Mouse (Mus musculus) embryonic facial prominence, embryonic 13.5 days (tissue): ENCODE results near the gene Ticrr. TPM values are rescaled to one million over a fixed set of nuclear protein-coding genes. Genes with fewer than 3 reads are reported as not detected.

Experiments
- ATAC-seq: fragments of 200-750 bp; cut with Nextera tagmentation; 2 replicates; pipeline ENCODE4 v1.8.0; 2017; ENCODE audit warnings: low read depth; ENCODE audit not compliant: insufficient number of reproducible peaks, insufficient read depth, low FRiP score, low TSS enrichment
- H3K27ac ChIP-seq: fragments of 300-500 bp; sonication (generic); 2 replicates; pipeline ENCODE4 v1.5.1; 2015; ENCODE audit warnings: moderate library complexity, mild to moderate bottlenecking, inconsistent platforms
- H3K27me3 ChIP-seq: fragments of 300-500 bp; sonication (generic); 2 replicates; pipeline ENCODE4 v1.6.1; 2015; ENCODE audit warnings: mild to moderate bottlenecking, inconsistent platforms
- H3K36me3 ChIP-seq: fragments of 300-500 bp; sonication (generic); 2 replicates; pipeline ENCODE4 v1.6.1; 2015; ENCODE audit warnings: mild to moderate bottlenecking, inconsistent platforms
- H3K4me1 ChIP-seq: fragments of 300-500 bp; sonication (generic); 2 replicates; pipeline ENCODE4 v1.6.1; 2015; ENCODE audit warnings: inconsistent platforms
- H3K4me2 ChIP-seq: fragments of 300-500 bp; sonication (generic); 2 replicates; pipeline ENCODE4 v1.6.1; 2015; ENCODE audit warnings: moderate library complexity, mild to moderate bottlenecking, inconsistent platforms
- H3K4me3 ChIP-seq: fragments of 300-500 bp; sonication (generic); 2 replicates; pipeline ENCODE4 v1.5.1; 2015; ENCODE audit warnings: mild to moderate bottlenecking, inconsistent platforms
- H3K9ac ChIP-seq: fragments of 300-500 bp; sonication (generic); 2 replicates; pipeline ENCODE4 v1.6.1; 2015; ENCODE audit warnings: mild to moderate bottlenecking, inconsistent platforms
- H3K9me3 ChIP-seq: fragments of 300-500 bp; sonication (generic); 2 replicates; pipeline ENCODE4 v1.6.1; 2016; ENCODE audit warnings: inconsistent platforms
- WGBS: fragments of 180-500 bp; shearing (Covaris S2); methylation state at CpG from one replicate; pipeline ENCODE4 v1.1.7; 2015; ENCODE audit warnings: mixed read lengths; 5-methylcytosine and 5-hydroxymethylcytosine counted together
- polyA plus RNA-seq: library from polyadenylated mRNA; unstranded; fragments of >200 nt; fragmentation: Nextera tagmentation; extraction: Ambion mirVana; gene quantifications from 2 replicates; pipeline ENCODE4 v1.2.1, GENCODE M21; 2015

Gene Ticrr
- polyA plus RNA-seq, 1 experiment from 2014 or later, result 10.2 TPM

DNA sequence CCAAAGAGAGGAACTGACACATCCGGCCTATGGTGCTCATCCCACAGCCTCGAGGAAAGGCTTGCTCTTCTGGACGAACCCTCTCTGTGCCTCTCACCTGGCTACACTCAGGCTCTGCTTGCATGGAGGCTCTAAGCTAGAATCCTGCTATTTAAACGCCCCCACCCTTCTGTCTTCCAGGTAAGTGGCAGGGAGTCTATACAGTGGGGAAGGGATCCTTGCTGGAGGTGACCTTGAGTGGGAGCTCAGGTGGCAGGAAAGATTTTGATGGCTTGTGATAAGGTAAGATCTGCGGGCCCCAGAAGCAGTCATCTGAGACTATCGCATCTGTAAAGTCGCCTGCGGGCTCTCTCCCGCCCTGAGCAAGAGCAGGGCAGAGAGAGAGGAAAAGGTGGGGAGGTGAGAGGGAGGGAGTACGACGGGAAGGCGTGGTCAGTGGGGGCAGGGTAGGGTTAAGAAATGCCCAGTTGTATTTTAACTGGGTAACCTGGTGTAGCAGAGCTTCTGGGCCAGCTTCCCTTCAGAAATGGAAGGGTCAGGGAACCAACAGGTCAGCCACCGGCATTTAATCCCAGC is 28.1 kb upstream of the Ticrr start:
- H3K9me3 ChIP-seq, result no peaks in the 10 kb centered on the region
- H3K27ac ChIP-seq, result no peak overlapping the region
- no peak overlapping the region for H3K4me3 ChIP-seq
- no peak overlapping the region for H3K4me2 ChIP-seq
- no peaks in the 10 kb centered on the region for H3K36me3 ChIP-seq
- no peak for ATAC-seq
- no peak overlapping the region for H3K9ac ChIP-seq
- H3K4me1 ChIP-seq, result no peaks in the 10 kb centered on the region
- H3K27me3 ChIP-seq, result peaks cover 5% of the 10 kb centered on the region
- 14% methylated on average over 13 of the region's 13 CpGs for WGBS

DNA sequence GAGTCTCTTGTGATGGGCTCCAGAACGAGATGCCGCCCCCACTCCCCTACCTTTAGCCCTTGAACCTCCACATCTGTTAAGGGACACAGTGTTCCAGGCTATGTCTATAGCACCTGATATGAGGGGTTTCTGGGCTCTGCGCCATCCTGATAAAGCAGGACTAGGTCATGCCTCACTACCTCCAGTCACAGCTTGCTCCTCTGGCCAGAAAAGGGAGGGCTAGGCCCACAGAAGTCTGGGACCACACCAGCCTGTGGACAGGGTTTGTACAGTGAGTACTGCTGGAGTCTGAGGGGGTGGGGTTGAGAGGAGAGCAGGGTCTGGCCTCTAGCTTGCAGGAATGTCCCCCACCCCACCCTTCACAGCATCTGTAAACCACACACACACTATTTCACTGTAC is 12.8 kb upstream of the Ticrr start:
- no peaks in the 10 kb centered on the region for H3K36me3 ChIP-seq
- H3K9ac ChIP-seq, result no peak overlapping the region
- H3K4me1 ChIP-seq, result no peaks in the 10 kb centered on the region
- H3K27me3 ChIP-seq, result no peaks in the 10 kb centered on the region
- peak; percentile 62; the same call in 1 of the 2 replicates for ATAC-seq
- H3K9me3 ChIP-seq, result no peaks in the 10 kb centered on the region
- H3K4me2 ChIP-seq, result no peak overlapping the region
- 72% methylated on average over 3 of the region's 3 CpGs for WGBS
- no peak overlapping the region for H3K27ac ChIP-seq
- H3K4me3 ChIP-seq, result no peak overlapping the region

DNA sequence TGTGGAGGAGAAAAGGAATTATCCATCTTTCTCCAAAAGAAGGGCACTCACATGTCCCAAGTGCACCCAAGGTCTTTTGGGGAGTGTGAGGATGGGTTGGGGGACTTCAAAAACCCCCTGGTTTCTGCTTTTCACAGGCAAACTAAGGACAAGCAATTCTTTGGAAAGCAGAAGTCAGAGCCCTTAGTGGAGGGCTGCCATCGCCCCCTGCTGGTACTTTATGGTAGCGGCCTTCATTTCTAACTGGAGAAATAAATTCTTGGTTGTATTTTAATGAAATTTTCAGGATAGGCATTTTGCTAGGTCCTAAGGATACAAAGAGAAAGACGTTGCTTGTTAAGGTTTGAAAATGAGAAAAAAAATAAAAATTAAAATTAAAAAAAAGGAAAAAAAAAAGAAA is 11.0 kb upstream of the Ticrr start:
- Histone ChIP-seq H3K4me3 (no peak overlapping the region), H3K9me3 (no peaks in the 10 kb centered on the region), H3K27me3 (no peaks in the 10 kb centered on the region), H3K27ac (no peak overlapping the region), H3K36me3 (no peaks in the 10 kb centered on the region), H3K4me1 (no peaks in the 10 kb centered on the region), H3K9ac (no peak overlapping the region), H3K4me2 (no peak overlapping the region)
- ATAC-seq, result no peak
- WGBS, result 6% methylated on average over 3 of the region's 3 CpGs

DNA sequence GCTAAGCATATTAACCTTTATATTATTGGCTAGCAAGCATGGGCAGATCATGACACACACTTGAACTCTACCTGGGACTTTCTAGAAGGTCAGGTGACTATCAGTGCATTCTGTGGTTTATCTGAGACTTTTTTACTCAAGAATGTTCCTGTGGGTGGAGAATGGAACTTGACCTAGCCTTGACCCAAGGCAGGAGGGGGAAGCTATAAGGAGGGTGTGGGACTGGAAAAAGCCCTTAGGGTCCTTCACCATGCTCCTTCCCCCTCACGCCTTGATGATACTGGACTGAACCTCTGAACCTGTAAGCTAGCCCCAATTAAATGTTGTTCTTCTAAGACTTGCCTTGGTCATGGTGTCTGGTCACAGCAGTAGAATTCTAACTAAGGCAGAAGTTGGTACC is 5.8 kb upstream of the Ticrr start:
- 65% methylated on average over 1 of the region's 1 CpGs for WGBS
- Histone ChIP-seq H3K27ac (no peak overlapping the region), H3K9me3 (no peaks in the 10 kb centered on the region), H3K36me3 (no peaks in the 10 kb centered on the region), H3K9ac (no peak overlapping the region), H3K4me2 (no peak overlapping the region), H3K4me1 (peaks cover 1% of the 10 kb centered on the region; the same call in 1 of the 2 replicates), H3K4me3 (no peak overlapping the region), H3K27me3 (no peaks in the 10 kb centered on the region)
- ATAC-seq, result no peak

DNA sequence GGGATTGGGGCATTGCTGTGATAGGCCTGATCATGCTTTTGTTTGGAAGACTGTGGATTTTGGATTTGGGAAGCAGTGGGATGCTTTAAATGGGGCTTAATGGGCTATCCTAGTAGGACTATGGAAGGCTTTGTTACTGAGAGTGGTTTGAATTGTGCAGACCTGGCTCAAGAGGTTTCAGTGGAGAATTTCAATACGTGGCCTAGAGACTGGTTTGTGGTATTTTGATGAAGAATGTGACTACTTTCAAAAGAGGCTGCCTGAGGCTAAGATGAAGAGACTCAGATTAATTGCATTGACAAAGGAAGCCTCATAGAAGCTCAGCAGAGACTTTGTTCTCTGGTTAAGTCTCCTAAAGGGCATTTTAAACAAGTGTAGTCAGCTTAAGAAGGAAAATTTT is 5.4 kb upstream of the Ticrr start:
- H3K9me3 ChIP-seq, result no peaks in the 10 kb centered on the region
- H3K9ac ChIP-seq, result no peak overlapping the region
- no peak overlapping the region for H3K4me2 ChIP-seq
- H3K27me3 ChIP-seq, result no peaks in the 10 kb centered on the region
- ATAC-seq, result no peak
- H3K36me3 ChIP-seq, result no peaks in the 10 kb centered on the region
- peaks cover 4% of the 10 kb centered on the region; the same call in 1 of the 2 replicates for H3K4me1 ChIP-seq
- WGBS, result 14% methylated on average over 1 of the region's 1 CpGs
- no peak overlapping the region for H3K4me3 ChIP-seq
- H3K27ac ChIP-seq, result no peak overlapping the region

DNA sequence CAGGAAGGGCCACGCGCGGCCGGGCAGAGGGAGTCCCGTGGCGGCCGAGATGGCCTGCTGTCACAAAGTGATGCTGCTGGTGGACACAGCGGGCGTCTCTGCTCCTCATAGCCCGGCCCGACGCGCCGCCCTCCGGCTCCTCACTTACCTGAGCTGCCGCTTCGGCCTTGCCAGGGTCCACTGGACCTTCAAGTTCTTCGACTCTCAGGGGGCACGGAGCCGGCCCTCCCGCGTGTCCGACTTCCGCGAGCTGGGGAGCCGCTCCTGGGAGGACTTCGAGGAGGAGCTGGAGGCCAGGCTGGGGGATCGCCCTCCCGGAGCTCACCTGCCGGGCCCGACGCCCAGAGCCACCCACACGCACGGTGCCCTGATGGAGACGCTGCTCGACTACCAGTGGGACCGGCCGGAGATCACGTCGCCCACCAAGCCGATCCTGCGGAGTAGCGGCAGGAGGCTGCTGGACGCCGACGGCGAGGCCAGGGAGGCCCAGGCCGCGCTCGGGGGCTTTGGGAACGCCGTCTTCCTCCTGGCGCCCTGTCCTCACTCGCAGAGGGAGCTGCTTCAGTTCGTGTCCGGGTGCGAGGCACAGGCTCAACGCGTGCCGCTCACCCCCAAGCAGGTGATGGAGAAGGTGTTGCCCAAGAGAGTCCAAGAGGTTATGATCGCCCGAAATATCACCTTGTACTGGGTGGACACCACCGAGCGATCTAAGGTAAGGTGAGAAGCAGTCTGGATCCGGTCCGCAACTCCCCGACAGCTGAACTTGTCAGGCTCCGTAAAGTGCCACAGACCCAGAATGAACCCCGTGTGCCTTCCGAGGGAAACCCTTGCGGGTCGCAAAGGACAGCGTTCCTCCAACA is 525 bp downstream of the Ticrr start:
- peak overlapping the region; percentile 96 for H3K4me2 ChIP-seq
- WGBS, result under 1% methylated on average over 73 of the region's 73 CpGs

DNA sequence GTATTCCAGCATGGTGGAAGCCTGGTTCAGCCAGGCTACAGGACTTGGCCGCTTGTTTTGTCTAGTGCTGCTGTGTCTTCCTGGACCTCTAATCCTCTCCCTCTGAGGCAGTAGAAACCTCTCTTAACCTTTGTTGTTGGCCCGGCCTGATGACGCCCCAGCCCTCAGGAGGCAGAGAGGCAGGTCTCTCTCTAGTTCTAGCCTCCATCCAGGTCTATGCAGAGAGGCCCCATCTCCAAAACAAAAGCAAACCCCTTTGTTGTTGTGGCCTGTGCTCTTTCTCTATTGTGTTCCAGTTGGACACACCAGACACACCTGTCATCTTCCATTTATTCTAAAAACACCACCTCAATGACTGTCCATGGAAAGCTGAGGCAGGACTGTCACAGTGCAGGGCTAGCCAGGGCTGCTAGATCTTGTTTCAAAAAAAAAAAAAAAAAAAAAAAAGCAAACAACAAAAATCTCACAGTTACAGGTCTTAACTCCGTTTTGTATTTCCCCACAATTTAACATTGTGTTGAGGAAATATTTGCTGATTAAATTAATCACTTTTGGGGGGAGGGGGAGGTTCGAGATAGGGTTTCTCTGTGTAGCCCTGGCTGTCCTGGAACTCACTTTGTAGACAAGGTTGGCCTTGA is 1.4 kb downstream of the Ticrr start:
- H3K27ac ChIP-seq, result no peak overlapping the region
- peak overlapping the region; percentile 96 for H3K4me2 ChIP-seq
- peak overlapping the region; percentile 95 for H3K4me3 ChIP-seq
- H3K9ac ChIP-seq, result peak overlapping the region; percentile 90
- WGBS, result 12% methylated on average over 5 of the region's 5 CpGs
- H3K36me3 ChIP-seq, result peaks cover 5% of the 10 kb centered on the region
- no peaks in the 10 kb centered on the region for H3K9me3 ChIP-seq
- H3K4me1 ChIP-seq, result peaks cover 31% of the 10 kb centered on the region
- no peak for ATAC-seq
- H3K27me3 ChIP-seq, result no peaks in the 10 kb centered on the region

More for the DNA sequence above, 525 bp downstream of the Ticrr start:
- Histone ChIP-seq H3K4me1 (peaks cover 31% of the 10 kb centered on the region), H3K27ac (peak overlapping the region; percentile 48), H3K4me3 (peak overlapping the region; percentile 95), H3K36me3 (peaks cover 1% of the 10 kb centered on the region), H3K27me3 (no peaks in the 10 kb centered on the region), H3K9me3 (no peaks in the 10 kb centered on the region), H3K9ac (peak overlapping the region; percentile 90)
- ATAC-seq, result no peak; the same call in 1 of the 2 replicates

DNA sequence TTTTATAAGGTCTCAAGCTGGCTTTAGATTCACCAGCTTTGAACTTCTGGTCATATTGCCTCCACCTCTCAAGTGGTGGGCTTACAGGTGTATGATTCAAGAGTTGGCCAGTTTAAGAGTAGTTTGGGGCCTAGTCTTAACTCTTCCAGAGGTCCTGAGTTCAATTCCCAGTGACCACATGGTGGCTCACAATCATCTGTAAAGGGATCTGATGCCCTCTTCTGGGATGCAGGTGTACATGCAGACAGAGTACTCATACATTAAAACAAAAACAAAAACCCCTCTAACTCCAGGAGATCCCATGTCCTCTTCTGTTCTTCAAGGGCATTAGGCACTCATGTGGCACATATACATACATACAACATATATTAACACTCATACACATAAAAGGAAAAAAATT is 6.7 kb downstream of the Ticrr start:
- H3K4me3 ChIP-seq, result no peak overlapping the region
- H3K9me3 ChIP-seq, result no peaks in the 10 kb centered on the region
- H3K9ac ChIP-seq, result no peak overlapping the region
- no peak for ATAC-seq
- no peak overlapping the region for H3K27ac ChIP-seq
- no peak overlapping the region for H3K4me2 ChIP-seq
- H3K4me1 ChIP-seq, result peaks cover 17% of the 10 kb centered on the region
- H3K27me3 ChIP-seq, result no peaks in the 10 kb centered on the region
- H3K36me3 ChIP-seq, result peaks cover 44% of the 10 kb centered on the region

DNA sequence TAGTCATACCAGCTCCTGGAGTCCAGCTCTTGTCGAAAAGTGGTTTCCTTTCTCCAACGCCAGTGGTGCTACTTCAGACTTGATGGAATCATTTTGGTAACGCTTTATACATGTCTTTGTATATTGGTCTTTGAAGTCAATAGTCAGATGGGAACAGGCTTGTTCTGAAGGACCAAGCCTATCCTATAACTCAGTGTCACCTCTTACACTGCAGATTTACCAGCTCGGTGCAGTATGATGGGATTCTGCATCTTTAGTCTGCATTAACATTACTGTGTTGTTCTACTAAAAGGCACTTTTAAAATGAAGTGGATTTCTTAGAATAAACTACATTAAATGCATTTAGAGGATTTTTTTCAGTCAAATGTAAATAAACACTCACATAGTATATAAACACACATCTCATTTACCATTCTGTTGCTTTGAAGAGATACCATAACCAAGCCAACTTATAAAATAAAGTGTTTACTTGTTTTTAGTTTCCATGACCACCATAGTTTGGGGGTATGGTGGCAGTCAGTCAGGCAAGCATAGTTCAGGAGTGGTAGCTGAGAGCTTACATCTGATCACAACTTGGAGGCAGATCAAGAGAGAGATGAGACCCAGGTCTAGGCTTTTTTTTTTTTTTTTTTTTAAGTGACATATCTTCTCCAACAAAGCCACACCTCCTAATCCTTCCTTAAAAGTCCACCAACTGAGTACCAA is 11.1 kb downstream of the Ticrr start:
- 97% methylated on average over 4 of the region's 4 CpGs for WGBS
- no peaks in the 10 kb centered on the region for H3K9me3 ChIP-seq
- no peaks in the 10 kb centered on the region for H3K4me1 ChIP-seq
- H3K27me3 ChIP-seq, result no peaks in the 10 kb centered on the region
- H3K4me2 ChIP-seq, result no peak overlapping the region
- H3K36me3 ChIP-seq, result peaks cover 71% of the 10 kb centered on the region
- ATAC-seq, result no peak
- H3K9ac ChIP-seq, result no peak overlapping the region
- H3K4me3 ChIP-seq, result no peak overlapping the region
- H3K27ac ChIP-seq, result no peak overlapping the region

DNA sequence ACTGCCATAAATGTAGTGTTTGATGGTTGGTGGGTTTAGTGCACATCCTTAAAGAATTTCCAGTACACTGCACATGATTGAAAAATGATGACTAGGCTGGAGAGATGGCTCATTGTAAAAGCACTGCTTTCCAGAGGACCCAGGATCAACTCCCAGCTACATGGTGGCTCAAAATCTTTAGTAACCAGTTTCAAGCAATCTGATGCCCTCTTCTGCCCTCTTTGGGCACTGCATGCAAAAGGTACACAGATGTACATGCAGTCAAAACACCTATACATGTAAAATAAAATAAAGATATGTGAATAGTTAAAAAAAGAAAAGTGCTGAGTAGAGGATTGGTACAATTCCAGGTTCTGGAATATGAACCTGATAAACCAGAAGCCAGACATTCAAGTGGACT is 19.2 kb downstream of the Ticrr start:
- H3K9ac ChIP-seq, result no peak overlapping the region
- H3K4me2 ChIP-seq, result no peak overlapping the region
- no peaks in the 10 kb centered on the region for H3K27me3 ChIP-seq
- H3K27ac ChIP-seq, result no peak overlapping the region
- H3K4me3 ChIP-seq, result no peak overlapping the region
- ATAC-seq, result no peak
- H3K9me3 ChIP-seq, result no peaks in the 10 kb centered on the region
- H3K4me1 ChIP-seq, result no peaks in the 10 kb centered on the region
- peaks cover 85% of the 10 kb centered on the region for H3K36me3 ChIP-seq

DNA sequence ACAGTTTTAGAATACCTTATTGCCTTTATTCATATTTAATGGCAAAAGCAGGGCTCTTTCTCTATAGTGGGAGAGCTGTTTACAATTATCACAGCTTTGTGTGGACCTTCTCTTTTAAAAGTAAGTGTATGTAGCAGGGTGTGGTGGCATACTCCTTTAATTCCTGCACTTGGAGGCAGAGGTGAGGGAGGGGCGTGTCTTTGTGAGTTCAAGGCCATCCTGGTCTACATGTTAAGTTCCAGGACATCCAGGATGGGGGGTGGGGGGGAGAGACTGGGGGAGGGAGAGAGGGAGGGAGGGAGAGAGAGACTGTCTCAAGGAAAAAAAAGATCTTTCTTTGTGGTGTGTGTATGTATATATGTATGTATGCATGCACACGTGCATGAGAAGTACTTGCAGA is 20.2 kb downstream of the Ticrr start:
- Histone ChIP-seq H3K36me3 (peaks cover 86% of the 10 kb centered on the region), H3K27ac (no peak overlapping the region), H3K27me3 (no peaks in the 10 kb centered on the region), H3K4me2 (no peak overlapping the region), H3K9me3 (no peaks in the 10 kb centered on the region), H3K9ac (no peak overlapping the region), H3K4me1 (no peaks in the 10 kb centered on the region), H3K4me3 (no peak overlapping the region)
- ATAC-seq, result no peak
- 89% methylated on average over 2 of the region's 2 CpGs for WGBS
